Mouse (Mus musculus): Measurements from ENCODE around the gene Ndufaf4. TPM values are rescaled to one million over a fixed set of nuclear protein-coding genes. Genes with fewer than 3 reads are reported as not detected.

Gene Ndufaf4
- polyA plus RNA-seq (2014; fragmentation: Illumina TruSeq; extraction: RNeasy Lipid Tissue Mini Kit (QIAGEN cat#74804); ENCODE audit: insufficient read depth, low read depth, low replicate concordance), result 13.0 TPM

GRCm38 (mm10) chr4:24897851-24898515, at the start of gene Ndufaf4:
TSS of gene Ndufaf4 (plus strand) at chr4:24898083.

GRCm38 (mm10) chr4:24850401-24851325, 47.2 kb upstream of the Ndufaf4 start, which contains the start of gene Klhl32:
TSS of gene Klhl32 (minus strand) at chr4:24851124.

Other genes with a start within 250 kb of the Ndufaf4 start
- gene Klhl32, start 47.0 kb upstream of the Ndufaf4 start, polyA plus RNA-seq (2014; fragmentation: Illumina TruSeq; extraction: RNeasy Lipid Tissue Mini Kit (QIAGEN cat#74804); ENCODE audit: insufficient read depth, low read depth, low replicate concordance), result 0.34 TPM
- gene Gpr63, start 68.3 kb downstream of the Ndufaf4 start, polyA plus RNA-seq (2014; fragmentation: Illumina TruSeq; extraction: RNeasy Lipid Tissue Mini Kit (QIAGEN cat#74804); ENCODE audit: insufficient read depth, low read depth, low replicate concordance), result not detected

All from lung, adult 10 weeks (tissue).